Mouse (Mus musculus) brain, embryonic 18.5 days (tissue): ENCODE measurements around the gene Spred2.

Experiments
- DNase-seq: peaks from one replicate; pipeline ENCODE4 v3.0.0-alpha.2; 2012; ENCODE audit warnings: low read depth, low spot score

Spred2 gene

DNA sequence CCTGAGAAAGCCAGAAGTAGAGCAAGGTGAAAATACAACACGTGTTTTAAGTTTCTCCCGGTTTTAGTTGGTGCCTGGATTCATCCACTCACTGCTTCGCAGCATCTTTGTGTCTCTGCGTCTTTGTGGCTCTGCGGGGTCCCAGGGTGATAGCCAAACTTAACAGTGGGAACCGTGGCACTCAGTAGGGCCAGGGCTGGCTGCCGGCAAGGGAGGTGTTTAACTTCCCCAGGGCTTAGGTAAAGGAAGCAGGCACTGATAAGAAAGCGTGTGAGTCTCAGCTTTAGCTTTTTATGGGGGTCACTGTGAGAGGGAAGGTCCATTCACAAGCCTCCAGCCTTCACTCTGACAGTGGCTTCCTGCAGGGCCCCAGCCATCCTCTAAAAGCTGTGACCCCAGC lies 28.8 kb downstream of the Spred2 start:
- no peak for DNase-seq

DNA sequence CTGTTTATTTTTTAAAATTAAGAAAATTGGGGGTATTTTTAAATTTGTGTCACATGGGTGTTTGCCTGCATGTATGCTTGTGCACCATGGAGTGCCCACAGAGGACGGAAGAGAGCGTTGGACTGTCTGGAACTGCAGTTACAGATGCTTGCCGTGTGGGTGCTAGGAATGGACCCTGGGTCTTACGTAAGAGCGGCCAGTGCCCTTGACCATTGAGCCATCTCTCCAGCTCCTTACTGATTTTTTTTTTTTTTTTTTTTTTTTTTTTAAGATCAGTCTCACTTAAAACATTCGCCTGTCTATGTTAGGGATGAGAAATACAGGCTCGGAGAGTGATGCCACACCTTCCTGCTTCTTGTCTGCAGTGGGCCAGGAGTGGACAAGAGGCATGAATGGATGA lies 29.7 kb downstream of the Spred2 start:
- no peak for DNase-seq

DNA sequence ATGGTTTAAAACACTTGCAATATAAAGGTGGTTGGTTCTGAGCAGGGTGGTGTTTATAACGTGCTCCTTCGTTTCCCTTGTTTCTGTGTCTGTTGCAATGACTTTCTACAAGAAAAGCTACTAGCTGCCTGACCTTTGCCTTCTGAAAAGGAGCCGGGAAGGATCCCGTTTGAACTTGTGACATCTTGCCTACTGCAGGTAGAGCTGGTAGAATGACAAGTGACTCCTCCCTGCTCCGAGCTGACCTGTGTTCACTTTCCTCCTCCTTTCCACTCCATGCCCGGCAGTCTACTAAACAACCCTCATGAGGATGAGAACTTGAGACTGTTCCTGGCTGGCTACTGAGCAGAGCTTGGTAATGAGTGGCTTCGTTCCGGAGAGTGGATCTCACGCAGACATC lies 30.9 kb downstream of the Spred2 start:
- no peak for DNase-seq

DNA sequence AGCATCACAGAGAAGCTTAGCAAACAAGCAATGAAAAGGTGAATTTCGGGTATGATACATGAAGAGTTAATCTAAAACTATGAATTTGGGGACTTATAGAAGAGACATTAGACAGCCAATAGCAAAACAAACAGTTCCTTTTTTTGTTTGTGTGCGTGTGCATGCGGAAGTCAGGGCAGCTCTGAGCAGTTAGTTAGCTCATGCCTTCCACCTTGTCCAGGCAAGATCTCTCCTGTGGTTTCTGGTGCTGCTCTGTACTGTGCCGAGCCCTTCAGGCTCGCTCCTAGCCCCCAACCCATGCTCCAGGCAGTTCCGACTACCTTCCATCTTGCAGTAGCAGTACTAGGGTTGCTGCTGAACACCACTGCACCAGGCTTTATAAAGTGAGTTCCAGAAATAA lies 31.5 kb downstream of the Spred2 start:
- no peak for DNase-seq

DNA sequence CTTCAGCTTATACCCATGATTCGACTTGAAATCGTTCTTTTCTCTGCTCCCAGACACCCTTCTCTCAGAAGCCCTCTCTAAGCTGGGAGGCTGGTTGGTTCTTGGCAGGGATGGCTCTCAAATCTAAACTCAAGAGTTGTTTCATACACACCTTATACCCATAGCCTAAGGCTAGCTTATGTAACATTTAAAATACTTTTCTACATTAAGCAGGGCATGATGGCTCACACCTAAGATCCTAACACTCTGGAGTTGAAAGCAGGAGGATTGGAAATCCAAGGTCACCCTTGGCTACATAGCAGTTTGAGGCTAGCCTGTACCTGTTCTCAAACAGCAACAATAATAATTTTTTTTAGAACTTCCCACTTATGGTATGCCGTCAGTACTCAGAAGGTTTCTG lies 34.8 kb downstream of the Spred2 start:
- no peak for DNase-seq

DNA sequence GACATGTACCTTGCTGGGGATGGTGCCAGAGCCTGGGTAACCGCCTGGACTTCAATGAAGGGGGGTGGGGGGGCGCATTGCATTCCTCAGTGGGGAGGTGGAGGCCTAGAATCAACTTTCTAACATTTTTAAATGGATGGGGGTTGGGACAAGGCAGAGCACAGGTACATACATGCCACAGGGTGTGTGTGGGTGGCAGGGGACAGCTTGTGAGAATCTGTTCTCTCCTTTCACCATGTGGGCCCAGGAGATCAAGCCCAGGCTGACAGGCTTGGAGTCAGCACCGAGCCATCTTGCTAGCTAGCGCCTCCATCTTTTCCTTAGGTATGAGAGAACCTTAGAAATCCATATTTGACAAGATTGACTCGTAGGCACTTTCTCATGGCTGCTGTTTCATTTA lies 35.7 kb downstream of the Spred2 start:
- DNase-seq, result no peak

DNA sequence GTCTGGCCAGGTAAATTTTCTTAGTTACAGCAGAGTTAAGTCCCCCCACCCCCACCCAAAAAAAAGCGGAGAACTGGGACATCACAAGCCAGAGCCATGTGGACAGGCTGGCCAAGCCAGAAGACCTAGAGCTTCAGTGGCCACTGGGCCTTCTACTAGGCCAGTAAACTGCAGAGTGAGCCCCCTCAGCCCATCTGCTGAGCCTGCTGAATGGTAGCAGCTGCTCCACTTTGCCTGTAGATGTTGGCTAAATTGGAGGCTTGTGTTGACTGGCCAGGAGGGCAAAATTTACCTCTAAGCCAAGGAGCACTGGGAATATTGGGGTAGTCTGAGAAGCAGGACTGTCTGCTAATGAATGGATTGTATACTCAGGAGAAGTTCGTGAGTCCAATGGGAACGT lies 36.4 kb downstream of the Spred2 start:
- no peak for DNase-seq

DNA sequence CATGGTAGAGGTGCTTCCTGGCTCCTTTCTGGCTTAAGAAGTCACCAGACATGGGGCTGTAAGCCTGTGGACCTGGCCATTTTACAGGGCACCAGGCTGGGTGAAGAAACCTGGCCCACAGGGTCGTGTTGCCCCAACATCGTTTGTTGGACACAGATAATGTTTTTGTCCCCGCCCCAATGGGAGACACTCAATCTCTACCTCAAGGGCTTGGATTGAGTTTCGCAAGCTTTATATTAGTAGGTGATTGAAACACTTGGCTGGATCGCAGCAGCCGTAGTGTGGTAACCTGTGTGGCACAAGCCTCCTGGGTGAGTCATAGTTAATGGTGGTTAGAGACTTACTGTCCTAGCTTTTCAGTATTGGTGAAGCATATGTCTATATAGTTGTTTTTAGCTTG lies 36.9 kb downstream of the Spred2 start:
- DNase-seq, result no peak

DNA sequence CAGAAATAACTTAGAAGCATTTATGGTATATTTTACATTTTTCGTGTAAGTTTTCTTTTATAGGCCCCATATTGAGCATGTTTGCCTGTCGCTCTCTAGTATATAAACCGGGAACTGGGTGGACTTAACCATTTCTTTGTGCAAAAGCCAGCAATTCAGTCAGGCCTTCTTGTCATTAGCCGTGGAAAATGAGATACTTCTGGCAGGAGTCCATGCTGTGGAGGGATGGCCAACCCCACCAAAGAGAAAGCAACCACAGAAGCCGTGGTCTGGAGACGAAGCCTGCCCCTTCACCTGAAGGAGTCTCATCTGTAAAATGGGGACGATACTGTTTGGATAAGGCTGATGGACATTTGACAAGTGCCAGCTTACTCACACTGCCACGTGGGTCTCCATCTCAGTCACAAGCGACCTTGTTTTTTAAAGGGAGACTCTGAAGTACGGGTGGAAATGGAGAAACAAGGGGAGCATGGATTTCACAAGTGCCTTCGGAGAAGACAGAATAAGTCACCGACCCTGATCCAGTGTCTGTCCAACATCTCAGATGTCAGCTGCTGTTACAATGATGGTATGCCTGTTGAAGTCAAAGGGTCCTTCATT lies 37.7 kb downstream of the Spred2 start:
- no peak for DNase-seq

DNA sequence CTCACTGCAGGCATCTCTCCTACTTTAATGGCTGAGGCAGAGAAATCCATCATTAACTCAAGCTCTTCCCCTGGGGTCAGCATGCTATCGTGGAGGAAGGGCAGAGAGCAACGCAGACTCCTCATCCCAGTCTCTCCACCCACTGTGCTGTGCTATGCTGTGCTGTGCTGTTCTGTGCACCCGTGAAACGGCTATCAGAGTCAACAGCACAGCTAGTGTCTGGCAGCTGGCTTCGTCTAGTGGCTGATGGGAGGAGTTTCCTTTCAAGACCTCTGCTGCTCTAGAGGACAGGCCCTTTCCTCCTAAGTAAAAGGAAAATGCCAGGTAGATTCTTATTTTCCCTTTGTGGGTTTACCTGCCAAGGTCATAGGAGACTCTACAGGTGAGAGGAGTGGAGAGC lies 38.6 kb downstream of the Spred2 start:
- no peak for DNase-seq

DNA sequence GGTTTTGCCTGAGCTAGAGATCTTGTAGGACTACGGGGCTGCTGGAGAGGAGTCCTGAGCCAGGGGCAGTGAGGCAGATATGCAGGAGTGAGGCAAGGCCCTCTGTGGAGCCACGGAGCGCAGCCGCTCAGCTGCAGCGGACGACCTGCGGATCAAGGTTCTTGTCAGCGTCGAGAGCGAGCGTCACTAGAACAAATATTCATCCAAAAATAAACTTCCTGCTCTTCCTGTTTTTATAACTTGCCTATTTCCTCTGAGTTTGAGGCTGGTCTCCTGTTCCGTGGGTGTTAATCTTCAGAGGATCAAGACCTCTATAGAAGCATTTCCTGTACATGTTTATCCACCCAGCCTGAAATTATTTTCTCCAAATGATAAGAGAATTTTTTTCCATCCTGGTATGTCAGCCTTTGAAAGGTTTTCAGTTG lies 39.6 kb downstream of the Spred2 start:
- DNase-seq, result no peak

DNA sequence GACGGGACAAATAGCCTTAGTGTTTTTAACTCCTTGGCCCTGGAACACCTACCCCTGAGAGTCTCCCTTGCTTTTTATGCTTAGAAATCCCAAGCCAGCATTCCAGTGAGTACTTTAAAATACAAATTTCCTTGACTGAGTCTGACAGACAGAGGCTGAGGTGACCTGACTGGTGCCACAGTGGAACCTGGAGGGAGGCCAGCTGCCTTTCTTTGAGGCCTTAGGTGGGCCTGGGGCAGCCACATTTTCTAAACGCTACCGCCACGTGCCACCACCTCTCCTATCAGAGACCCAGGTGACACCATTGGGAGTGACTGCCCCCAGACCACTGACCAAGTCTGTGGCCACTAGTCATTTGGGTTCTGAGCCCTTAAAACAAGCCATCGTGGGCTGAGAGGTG lies 40.2 kb downstream of the Spred2 start:
- DNase-seq, result no peak

DNA sequence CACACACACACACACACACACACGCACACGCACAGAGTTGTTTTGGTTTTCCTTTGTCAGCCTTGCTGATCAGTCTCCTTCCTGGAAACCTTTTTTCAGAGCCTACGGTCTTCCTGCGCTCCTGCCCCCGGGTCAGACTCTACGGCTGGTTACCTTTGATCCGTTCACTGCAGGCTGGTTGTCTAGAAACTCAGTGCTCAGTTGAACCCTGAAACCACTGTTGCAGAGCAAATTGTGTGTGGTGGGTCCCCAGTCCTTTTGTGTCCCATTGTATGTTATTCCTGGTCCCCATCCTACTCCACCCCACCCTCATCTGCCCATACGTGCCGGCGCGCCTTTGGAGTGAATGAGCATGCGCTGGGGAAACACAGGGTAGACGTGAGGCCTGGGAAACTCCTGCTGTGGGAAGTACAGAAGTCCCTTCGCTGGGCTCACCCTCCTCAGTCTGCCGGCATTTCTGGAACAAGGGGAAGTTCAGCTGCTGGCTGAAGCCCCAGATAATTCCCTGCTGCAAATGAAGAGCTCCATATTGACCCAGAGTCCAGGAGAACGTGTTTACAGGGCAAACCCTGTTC lies 40.9 kb downstream of the Spred2 start:
- no peak for DNase-seq

DNA sequence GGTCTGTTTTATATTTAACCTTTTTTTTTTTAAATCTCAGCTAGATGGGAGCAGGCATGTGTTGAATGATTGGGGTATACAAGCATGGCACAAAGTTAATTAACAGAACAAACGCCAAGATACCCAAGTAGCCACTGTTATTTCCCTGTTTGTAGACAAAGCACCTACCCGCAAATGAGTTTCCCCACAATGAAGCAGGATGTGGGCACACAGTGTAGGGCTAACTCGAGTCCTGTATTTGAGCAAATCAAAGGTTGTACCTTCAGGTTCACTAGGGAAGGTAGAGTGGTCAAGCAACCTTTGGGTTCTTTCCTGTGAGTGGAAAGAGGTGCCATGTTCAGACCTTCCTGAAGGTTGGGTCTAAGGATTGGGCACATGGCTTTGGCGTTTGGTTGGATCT lies 41.5 kb downstream of the Spred2 start:
- no peak for DNase-seq

DNA sequence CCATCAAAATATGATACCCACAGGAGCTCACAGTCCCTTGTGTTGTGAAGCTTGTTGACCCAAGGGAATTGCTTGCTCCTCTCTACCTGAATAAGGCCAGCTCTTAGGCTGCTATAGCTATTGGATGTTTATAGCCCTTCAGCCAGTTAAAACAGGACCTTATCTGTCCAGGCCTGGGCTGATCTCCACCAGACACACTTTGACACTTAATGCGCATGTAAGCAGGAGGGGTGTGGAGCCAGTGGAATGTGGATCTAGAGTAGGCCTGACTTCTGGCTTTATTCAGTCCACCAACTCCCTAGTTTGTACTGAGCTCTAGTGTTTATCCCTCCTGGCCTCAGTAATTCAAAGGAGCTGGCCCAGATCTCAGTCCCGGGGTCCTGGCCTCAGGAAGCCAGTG lies 42.1 kb downstream of the Spred2 start:
- no peak for DNase-seq

DNA sequence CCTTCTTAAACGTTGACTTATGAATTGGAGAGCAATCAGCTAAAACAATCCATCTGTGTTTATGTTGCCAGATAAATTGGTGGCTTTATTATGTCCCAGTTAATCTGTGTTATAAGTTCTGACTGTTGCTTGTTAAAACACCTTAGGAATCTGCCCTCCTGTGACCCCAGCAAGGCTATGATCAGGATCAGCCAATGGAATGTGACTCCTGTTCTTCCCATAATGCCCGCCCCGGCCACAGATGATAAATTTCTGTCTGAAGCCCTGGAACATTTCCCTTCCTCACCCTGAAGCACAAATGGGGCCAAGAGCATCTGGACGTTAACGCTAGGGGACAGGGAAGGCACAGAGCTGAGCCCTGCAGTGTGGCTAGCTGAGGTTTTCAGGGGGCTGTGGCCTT lies 45.4 kb downstream of the Spred2 start:
- no peak for DNase-seq

DNA sequence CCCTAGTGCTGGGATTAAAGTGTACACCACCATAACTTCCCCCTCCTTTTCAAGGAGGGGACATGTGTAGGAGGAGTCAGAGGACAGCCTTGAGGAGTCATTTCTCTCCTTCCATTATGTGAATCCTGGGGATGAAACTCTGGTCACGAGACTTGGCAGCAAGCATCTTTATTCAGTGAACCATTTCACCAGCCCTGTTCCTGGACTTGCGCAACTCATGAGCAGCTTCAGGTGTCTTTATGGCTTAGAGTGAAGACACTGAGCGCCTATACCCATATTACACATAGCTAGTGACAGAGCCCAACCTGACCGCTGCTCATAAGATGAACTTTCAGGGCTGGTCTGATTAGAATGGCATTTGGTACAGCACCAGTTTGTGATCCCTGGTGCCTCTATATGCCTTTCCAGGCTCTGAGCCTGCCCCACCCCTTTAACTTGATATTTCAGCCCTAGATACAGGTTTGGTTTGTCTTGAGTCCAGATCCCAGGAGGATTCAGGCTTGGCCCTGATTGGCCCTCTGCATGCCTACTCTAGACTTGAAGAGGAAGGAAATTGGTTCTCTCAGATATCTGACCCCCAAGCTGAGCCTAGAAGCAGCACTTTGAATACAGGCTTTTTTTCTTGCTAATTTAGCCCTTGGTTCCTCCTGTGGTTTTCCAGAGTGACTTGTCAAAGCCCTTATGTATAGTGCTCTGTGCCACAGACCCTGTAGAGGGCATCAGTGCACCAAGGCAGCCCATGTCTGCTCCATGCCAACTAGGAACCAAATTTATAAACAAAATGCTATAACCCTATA lies 48.0 kb downstream of the Spred2 start:
- DNase-seq, result no peak

DNA sequence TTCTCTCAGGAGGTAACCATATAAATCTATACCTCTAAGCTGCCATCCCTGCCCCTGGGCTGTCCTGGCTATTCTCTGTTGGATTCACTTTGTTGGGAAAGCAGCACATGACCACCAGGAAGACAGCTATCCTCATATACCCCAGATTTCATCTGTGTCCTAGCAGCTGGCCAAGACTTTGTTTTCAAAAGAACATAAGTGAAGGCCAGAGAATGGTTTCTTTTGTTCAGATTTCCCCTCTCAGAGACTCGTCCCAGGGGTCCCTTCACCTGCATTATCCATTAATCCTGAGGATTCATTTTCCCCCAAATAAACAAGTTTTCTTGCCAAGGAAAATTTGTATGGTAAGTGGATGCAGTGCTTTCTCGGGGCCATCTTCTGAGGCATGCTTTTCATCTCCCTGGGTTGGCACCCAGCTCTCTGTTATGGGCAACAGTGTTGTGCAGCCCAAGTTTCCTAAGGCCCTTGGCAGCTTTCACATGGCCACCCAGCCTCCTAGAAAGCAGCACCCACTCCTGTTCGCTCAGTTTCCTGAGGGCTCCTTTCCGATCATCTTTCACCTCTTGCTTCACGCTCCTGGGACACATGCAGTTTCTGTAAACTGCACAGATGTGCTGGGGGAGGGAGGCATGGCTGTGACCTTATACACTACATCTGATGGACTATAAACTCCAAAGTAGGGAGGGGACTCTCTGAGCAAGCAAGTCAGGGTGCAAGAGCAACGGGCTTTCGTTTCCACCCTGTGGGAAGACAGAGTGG lies 49.0 kb downstream of the Spred2 start:
- DNase-seq, result no peak

DNA sequence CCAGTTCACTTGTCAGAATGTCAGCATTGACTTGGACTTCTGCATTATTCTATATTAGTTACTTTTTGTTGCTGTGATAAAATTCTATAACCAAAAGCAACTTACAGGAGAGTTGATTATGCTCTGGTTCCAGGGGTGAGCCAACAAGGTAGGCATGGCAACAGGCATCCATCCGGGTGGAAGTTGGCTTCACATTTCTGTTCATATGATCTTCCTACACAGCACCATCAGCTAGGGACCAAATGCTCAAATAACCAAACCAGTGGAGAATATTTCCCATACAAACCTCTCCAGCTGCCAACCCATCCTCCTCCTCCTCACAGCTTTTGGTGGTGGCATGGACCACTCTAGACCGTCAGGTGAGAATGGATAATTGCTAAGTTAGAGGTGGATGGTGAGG lies 51.9 kb downstream of the Spred2 start:
- no peak for DNase-seq

DNA sequence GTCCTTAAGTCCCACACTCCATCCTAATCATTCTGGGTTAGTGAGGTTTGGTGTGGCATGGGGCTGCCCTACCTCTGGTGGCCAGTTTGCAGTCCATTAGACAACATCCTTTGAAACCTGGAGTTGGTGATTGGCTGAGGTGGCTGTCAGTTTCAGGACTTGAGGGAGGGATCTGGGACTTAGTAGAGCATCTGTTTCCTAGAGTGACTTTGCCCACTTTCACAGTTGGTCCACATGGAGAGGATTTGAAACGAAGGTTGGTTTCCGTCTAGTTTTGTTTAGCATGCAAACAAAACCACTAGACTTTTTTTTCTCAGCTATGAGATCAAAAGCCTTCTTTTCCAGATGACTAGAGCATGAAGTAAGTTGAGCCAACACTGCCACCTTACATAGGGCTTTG lies 53.5 kb downstream of the Spred2 start:
- DNase-seq, result no peak

DNA sequence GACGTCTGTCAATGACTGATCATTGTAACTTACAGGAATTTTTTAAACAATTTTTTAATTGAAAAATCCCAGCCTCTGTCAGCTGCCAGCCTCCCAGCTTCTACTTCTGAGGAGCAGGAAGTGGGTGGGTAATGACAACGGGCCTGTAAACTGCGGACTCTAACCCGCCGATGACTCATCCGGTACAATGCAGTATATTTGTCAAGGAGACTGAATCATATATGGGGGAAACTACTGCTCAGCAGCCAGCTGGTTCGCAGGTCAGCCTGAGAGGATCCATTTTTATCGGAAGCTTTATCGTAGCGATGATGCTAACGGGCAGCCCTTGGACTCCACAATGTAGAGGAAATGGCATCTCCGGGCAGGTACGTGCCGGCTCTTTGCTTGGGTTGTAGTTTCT lies 55.2 kb downstream of the Spred2 start:
- DNase-seq, result no peak

DNA sequence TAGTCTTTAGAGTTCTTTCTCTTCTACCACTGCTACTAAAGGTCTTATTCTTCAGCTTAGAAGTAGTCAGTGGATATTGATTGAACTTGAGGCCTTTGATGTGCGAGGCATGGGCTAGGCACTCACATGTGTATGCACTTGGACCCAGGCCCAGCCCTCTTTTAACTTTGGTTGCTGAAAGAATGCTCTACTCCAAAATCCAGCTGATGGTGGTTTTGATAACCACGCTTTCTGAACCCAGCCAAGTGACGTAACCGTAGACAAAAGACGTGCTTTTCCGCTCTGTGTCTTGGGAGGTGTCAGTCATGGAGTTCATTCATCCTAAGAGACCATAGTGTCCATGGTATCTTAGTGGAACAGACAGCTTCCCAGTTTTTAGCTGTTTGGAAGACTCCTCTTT lies 57.9 kb downstream of the Spred2 start:
- DNase-seq, result no peak

DNA sequence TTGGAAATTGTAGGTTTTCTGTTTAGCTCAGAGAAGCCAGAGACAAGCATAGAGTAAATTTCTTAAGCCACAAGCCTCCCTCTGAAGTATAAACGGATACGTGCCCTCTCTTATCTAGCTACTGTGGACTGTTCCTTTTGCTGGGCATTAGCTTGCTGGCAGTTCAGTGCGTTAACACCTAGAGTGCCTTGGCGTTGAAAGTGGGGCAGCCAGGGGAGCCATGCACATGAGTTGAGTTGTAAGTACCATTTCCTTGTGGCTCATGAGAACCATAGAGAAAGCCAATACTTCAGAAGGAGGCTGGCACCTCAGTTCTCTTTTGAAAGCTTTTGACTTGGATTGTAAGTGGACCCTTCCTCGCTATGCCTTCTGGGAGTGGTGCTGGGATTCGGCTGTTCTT lies 58.6 kb downstream of the Spred2 start:
- no peak for DNase-seq
